Mouse (Mus musculus): Measurements from ENCODE around the gene Zbtb20.

Gene Zbtb20

GRCm38 (mm10) chr16:43503010-43503635 lies 627.4 kb downstream of the Zbtb20 start:
- in situ Hi-C loops (cut with MboI; ENCODE audit: unreplicated experiment in 2 of 2) = no loop called here

GRCm38 (mm10) chr16:43503636-43504010 lies 627.9 kb downstream of the Zbtb20 start:
- in situ Hi-C loops (cut with MboI; ENCODE audit: unreplicated experiment in 2 of 2) = no loop called here

GRCm38 (mm10) chr16:43504151-43504550 lies 628.5 kb downstream of the Zbtb20 start:
- in situ Hi-C loops (cut with MboI; ENCODE audit: unreplicated experiment in 2 of 2) = no loop called here

GRCm38 (mm10) chr16:43504556-43504955 lies 628.9 kb downstream of the Zbtb20 start:
- in situ Hi-C loops (cut with MboI; ENCODE audit: unreplicated experiment in 2 of 2) = no loop called here

- in situ Hi-C loops (cut with MboI; ENCODE audit: unreplicated experiment in 2 of 2) = no loop called here
Observed at GRCm38 (mm10) chr16:43505314-43505950, 629.8 kb downstream of the Zbtb20 start.

- in situ Hi-C loops (cut with MboI; ENCODE audit: unreplicated experiment in 2 of 2) = no loop called here
Observed at GRCm38 (mm10) chr16:43506189-43506751, 630.6 kb downstream of the Zbtb20 start.

GRCm38 (mm10) chr16:43506771-43507405 lies 631.2 kb downstream of the Zbtb20 start:
- in situ Hi-C loops (cut with MboI; ENCODE audit: unreplicated experiment in 2 of 2) = no loop called here

GRCm38 (mm10) chr16:43508166-43508998 lies 632.7 kb downstream of the Zbtb20 start:
- in situ Hi-C loops (cut with MboI; ENCODE audit: unreplicated experiment in 2 of 2) = no loop called here

- in situ Hi-C loops (cut with MboI; ENCODE audit: unreplicated experiment in 2 of 2) = no loop called here
Observed at GRCm38 (mm10) chr16:43510516-43510915, 634.8 kb downstream of the Zbtb20 start.

GRCm38 (mm10) chr16:43511531-43511930 lies 635.9 kb downstream of the Zbtb20 start:
- in situ Hi-C loops (cut with MboI; ENCODE audit: unreplicated experiment in 2 of 2) = no loop called here

GRCm38 (mm10) chr16:43513933-43514332 lies 638.3 kb downstream of the Zbtb20 start:
- in situ Hi-C loops (cut with MboI; ENCODE audit: unreplicated experiment in 2 of 2) = no loop called here

GRCm38 (mm10) chr16:43515538-43515937 lies 639.9 kb downstream of the Zbtb20 start:
- in situ Hi-C loops (cut with MboI; ENCODE audit: unreplicated experiment in 2 of 2) = no loop called here

GRCm38 (mm10) chr16:43520274-43520673 lies 644.6 kb downstream of the Zbtb20 start:
- in situ Hi-C loops (cut with MboI; ENCODE audit: unreplicated experiment in 2 of 2) = no loop called here

- in situ Hi-C loops (cut with MboI; ENCODE audit: unreplicated experiment in 2 of 2) = no loop called here
Observed at GRCm38 (mm10) chr16:43522482-43522881, 646.8 kb downstream of the Zbtb20 start.

GRCm38 (mm10) chr16:43524179-43524578 lies 648.5 kb downstream of the Zbtb20 start:
- in situ Hi-C loops (cut with MboI; ENCODE audit: unreplicated experiment in 2 of 2) = no loop called here

GRCm38 (mm10) chr16:43525624-43526023 lies 649.9 kb downstream of the Zbtb20 start:
- in situ Hi-C loops (cut with MboI; ENCODE audit: unreplicated experiment in 2 of 2) = no loop called here

- in situ Hi-C loops (cut with MboI; ENCODE audit: unreplicated experiment in 2 of 2) = no loop called here
Observed at GRCm38 (mm10) chr16:43528300-43528699, 652.6 kb downstream of the Zbtb20 start.

GRCm38 (mm10) chr16:43531328-43531727 lies 655.6 kb downstream of the Zbtb20 start:
- in situ Hi-C loops (cut with MboI; ENCODE audit: unreplicated experiment in 2 of 2) = loop anchor here in 1 of 2 experiments (10.0 kb wide), 2 partner anchors 273 to 533 kb away; partner anchors contain the start of gene Gramd1c

- in situ Hi-C loops (cut with MboI; ENCODE audit: unreplicated experiment in 2 of 2) = loop anchor here in 1 of 2 experiments (10.0 kb wide), 2 partner anchors 271 to 531 kb away; partner anchors contain the start of gene Gramd1c
Observed at GRCm38 (mm10) chr16:43534103-43534502, 658.4 kb downstream of the Zbtb20 start.

GRCm38 (mm10) chr16:43535912-43536311 lies 660.2 kb downstream of the Zbtb20 start:
- in situ Hi-C loops (cut with MboI; ENCODE audit: unreplicated experiment in 2 of 2) = loop anchor here (5.0 to 10.0 kb wide), 3 partner anchors 269 to 529 kb away; partner anchors contain the start of gene Gramd1c (in 2 of the 2)
